Mouse (Mus musculus): ENCODE results near the gene Ddx23. TPM values are rescaled to one million over a fixed set of nuclear protein-coding genes. Genes with fewer than 3 reads are reported as not detected.

Gene Ddx23
- polyA plus RNA-seq, 1 experiment, result 140 TPM

DNA sequence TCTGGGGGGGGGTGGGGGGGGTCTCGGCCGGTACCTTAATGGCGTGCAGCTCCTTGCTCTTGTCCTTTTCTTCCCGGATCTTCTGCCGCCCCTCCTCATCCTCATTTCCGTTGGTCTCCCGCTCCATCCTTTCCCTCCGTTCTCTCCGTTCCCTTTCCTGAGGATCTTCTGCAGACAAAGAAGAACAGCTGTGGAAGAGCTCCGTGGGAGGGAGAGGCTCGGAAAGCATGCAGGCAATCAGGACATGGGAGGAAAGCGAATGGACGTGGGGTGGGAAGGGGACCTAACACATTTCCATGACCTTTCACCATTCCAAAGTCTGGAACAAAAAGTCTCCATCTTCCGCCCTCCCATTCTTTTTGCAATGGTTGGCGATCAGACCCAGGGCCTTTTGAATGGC is 11.3 kb downstream of the Ddx23 start:
- no peak overlapping the region for H3K4me3 ChIP-seq (ENCODE audit: insufficient read depth, poor library complexity, severe bottlenecking)
- H3K79me3 ChIP-seq (ENCODE audit: low read depth), result no peaks in the 10 kb centered on the region
- peaks cover 6% of the 10 kb centered on the region for H3K79me2 ChIP-seq (ENCODE audit: control insufficient read depth, insufficient read depth)
- TF ChIP-seq USF1 (IDR thresholded peaks at IDR 0.05; ENCODE audit: low read depth) (no peak), CTCF (IDR thresholded peaks at IDR 0.05; ENCODE audit: control insufficient read depth, insufficient read depth, insufficient read length) (no peak), MYOG (IDR thresholded peaks at IDR 0.05; ENCODE audit: control insufficient read depth, extremely low read depth, insufficient read length) (no peak)
- H3K27me3 ChIP-seq (ENCODE audit: control insufficient read depth, insufficient read depth, insufficient read length), result no peaks in the 10 kb centered on the region
- peaks cover 95% of the 10 kb centered on the region for H3K36me3 ChIP-seq (ENCODE audit: control insufficient read depth, insufficient read depth)
- H3ac ChIP-seq (ENCODE audit: control insufficient read depth, insufficient read length, low read depth), result no peak overlapping the region

DNA sequence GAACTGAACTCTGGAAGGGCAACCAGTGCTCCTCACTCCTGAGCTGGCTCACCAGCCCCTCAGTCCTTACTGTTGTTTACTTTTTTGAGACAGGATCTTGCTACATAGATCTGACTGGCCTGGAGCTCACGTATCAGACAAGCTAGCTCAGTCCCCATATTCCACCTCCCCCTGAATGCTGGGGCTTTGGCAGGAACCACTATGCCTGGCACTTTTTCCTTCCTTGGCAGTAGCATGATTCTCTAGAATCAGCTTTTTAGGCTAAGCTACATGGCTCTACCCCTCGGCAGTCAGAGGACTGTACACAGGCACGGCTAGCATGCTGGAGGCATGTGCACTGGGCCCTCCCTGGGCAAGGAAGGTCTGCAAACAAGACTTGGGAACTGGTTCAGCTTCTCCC is 14.6 kb downstream of the Ddx23 start:
- Histone ChIP-seq H3K79me3 (ENCODE audit: low read depth) (no peaks in the 10 kb centered on the region), H3K4me3 (ENCODE audit: insufficient read depth, poor library complexity, severe bottlenecking) (no peak overlapping the region), H3K36me3 (ENCODE audit: control insufficient read depth, insufficient read depth) (peaks cover 99% of the 10 kb centered on the region), H3K27me3 (ENCODE audit: control insufficient read depth, insufficient read depth, insufficient read length) (no peaks in the 10 kb centered on the region), H3K79me2 (ENCODE audit: control insufficient read depth, insufficient read depth) (no peaks in the 10 kb centered on the region), H3ac (ENCODE audit: control insufficient read depth, insufficient read length, low read depth) (no peak overlapping the region)
- TF ChIP-seq MAX (IDR thresholded peaks at IDR 0.05), result no peak
- no peak for TF ChIP-seq FOSL1 (IDR thresholded peaks at IDR 0.05; ENCODE audit: insufficient read depth, low read length, poor library complexity, severe bottlenecking)
- no peak for TF ChIP-seq CEBPB (IDR thresholded peaks at IDR 0.05; ENCODE audit: low read depth)
- TF ChIP-seq USF1 (IDR thresholded peaks at IDR 0.05; ENCODE audit: low read depth), result no peak
- TF ChIP-seq CTCF (IDR thresholded peaks at IDR 0.05; ENCODE audit: control insufficient read depth, insufficient read depth, insufficient read length), result no peak
- TF ChIP-seq MYOG (IDR thresholded peaks at IDR 0.05; ENCODE audit: control insufficient read depth, extremely low read depth, insufficient read length), result no peak
- no peak for TF ChIP-seq MYOD1 (IDR thresholded peaks at IDR 0.05; ENCODE audit: control insufficient read depth, insufficient read length, low read depth)

- TF ChIP-seq MAX (IDR thresholded peaks at IDR 0.05) (no peak), CTCF (IDR thresholded peaks at IDR 0.05; ENCODE audit: control insufficient read depth, insufficient read depth, insufficient read length) (no peak), MYOG (IDR thresholded peaks at IDR 0.05; ENCODE audit: control insufficient read depth, extremely low read depth, insufficient read length) (no peak), CEBPB (IDR thresholded peaks at IDR 0.05; ENCODE audit: low read depth) (no peak), USF1 (IDR thresholded peaks at IDR 0.05; ENCODE audit: low read depth) (no peak), FOSL1 (IDR thresholded peaks at IDR 0.05; ENCODE audit: insufficient read depth, low read length, poor library complexity, severe bottlenecking) (no peak), MYOD1 (IDR thresholded peaks at IDR 0.05; ENCODE audit: control insufficient read depth, insufficient read length, low read depth) (no peak)
- no peaks in the 10 kb centered on the region for H3K27me3 ChIP-seq (ENCODE audit: control insufficient read depth, insufficient read depth, insufficient read length)
- no peaks in the 10 kb centered on the region for H3K79me2 ChIP-seq (ENCODE audit: control insufficient read depth, insufficient read depth)
- H3K36me3 ChIP-seq (ENCODE audit: control insufficient read depth, insufficient read depth), result peaks cover 99% of the 10 kb centered on the region
- no peaks in the 10 kb centered on the region for H3K79me3 ChIP-seq (ENCODE audit: low read depth)
- no peak overlapping the region for H3K4me3 ChIP-seq (ENCODE audit: insufficient read depth, poor library complexity, severe bottlenecking)
- H3ac ChIP-seq (ENCODE audit: control insufficient read depth, insufficient read length, low read depth), result no peak overlapping the region
Observed at GRCm38 (mm10) chr15:98647308-98647707, 15.4 kb downstream of the Ddx23 start.

GRCm38 (mm10) chr15:98646737-98647136 is 16.0 kb downstream of the Ddx23 start:
- no peak overlapping the region for H3K4me3 ChIP-seq (ENCODE audit: insufficient read depth, poor library complexity, severe bottlenecking)
- H3K79me3 ChIP-seq (ENCODE audit: low read depth), result no peaks in the 10 kb centered on the region
- no peaks in the 10 kb centered on the region for H3K79me2 ChIP-seq (ENCODE audit: control insufficient read depth, insufficient read depth)
- no peaks in the 10 kb centered on the region for H3K27me3 ChIP-seq (ENCODE audit: control insufficient read depth, insufficient read depth, insufficient read length)
- peaks cover 99% of the 10 kb centered on the region for H3K36me3 ChIP-seq (ENCODE audit: control insufficient read depth, insufficient read depth)
- no peak overlapping the region for H3ac ChIP-seq (ENCODE audit: control insufficient read depth, insufficient read length, low read depth)
- TF ChIP-seq MAX (IDR thresholded peaks at IDR 0.05) (no peak), MYOG (IDR thresholded peaks at IDR 0.05; ENCODE audit: control insufficient read depth, extremely low read depth, insufficient read length) (no peak), MYOD1 (IDR thresholded peaks at IDR 0.05; ENCODE audit: control insufficient read depth, insufficient read length, low read depth) (no peak), CTCF (IDR thresholded peaks at IDR 0.05; ENCODE audit: control insufficient read depth, insufficient read depth, insufficient read length) (no peak), USF1 (IDR thresholded peaks at IDR 0.05; ENCODE audit: low read depth) (no peak), FOSL1 (IDR thresholded peaks at IDR 0.05; ENCODE audit: insufficient read depth, low read length, poor library complexity, severe bottlenecking) (no peak), CEBPB (IDR thresholded peaks at IDR 0.05; ENCODE audit: low read depth) (no peak)

GRCm38 (mm10) chr15:98645057-98646026 is 17.4 kb downstream of the Ddx23 start:
- peaks cover 98% of the 10 kb centered on the region for H3K36me3 ChIP-seq (ENCODE audit: control insufficient read depth, insufficient read depth)
- H3K79me2 ChIP-seq (ENCODE audit: control insufficient read depth, insufficient read depth), result no peaks in the 10 kb centered on the region
- H3K27me3 ChIP-seq (ENCODE audit: control insufficient read depth, insufficient read depth, insufficient read length), result no peaks in the 10 kb centered on the region
- TF ChIP-seq MAX (IDR thresholded peaks at IDR 0.05) (no peak), CEBPB (IDR thresholded peaks at IDR 0.05; ENCODE audit: low read depth) (no peak), CTCF (IDR thresholded peaks at IDR 0.05; ENCODE audit: control insufficient read depth, insufficient read depth, insufficient read length) (no peak), MYOD1 (IDR thresholded peaks at IDR 0.05; ENCODE audit: control insufficient read depth, insufficient read length, low read depth) (no peak), FOSL1 (IDR thresholded peaks at IDR 0.05; ENCODE audit: insufficient read depth, low read length, poor library complexity, severe bottlenecking) (no peak), USF1 (IDR thresholded peaks at IDR 0.05; ENCODE audit: low read depth) (no peak), MYOG (IDR thresholded peaks at IDR 0.05; ENCODE audit: control insufficient read depth, extremely low read depth, insufficient read length) (no peak)
- H3ac ChIP-seq (ENCODE audit: control insufficient read depth, insufficient read length, low read depth), result no peak overlapping the region
- H3K79me3 ChIP-seq (ENCODE audit: low read depth), result no peaks in the 10 kb centered on the region
- no peak overlapping the region for H3K4me3 ChIP-seq (ENCODE audit: insufficient read depth, poor library complexity, severe bottlenecking)
